Mouse (Mus musculus) gastrocnemius, adult 2 months (tissue): Measurements from ENCODE around the gene Them7. TPM values are rescaled to one million over a fixed set of nuclear protein-coding genes. Genes with fewer than 3 reads are reported as not detected.
A peak's percentile ranks its signal among the peaks of the same experiment; 100 is the strongest.

Experiments used
- DNase-seq: peaks from one replicate; pipeline ENCODE4 v3.0.0; 2022
- H3K27ac ChIP-seq: fragments of 200-600 bp; 2 replicates; pipeline ENCODE4 v1.8.1; 2022; ENCODE audit warnings: mild to moderate bottlenecking
- H3K4me3 ChIP-seq: fragments of 200-600 bp; 2 replicates; pipeline ENCODE4 v1.8.1; 2022; ENCODE audit warnings: mild to moderate bottlenecking, moderate library complexity
- CTCF ChIP-seq: fragments of 200-600 bp; IDR thresholded peaks from 2 replicates; pipeline ENCODE4 v1.8.1; 2022; ENCODE audit warnings: antibody characterized with exemption, mild to moderate bottlenecking, moderate library complexity
- intact Hi-C: fragments of 180-260 bp; cut with DNase I; formaldehyde crosslinking; loops from one replicate; pipeline ENCODE4 v1.15.1; 2025
- total RNA-seq, 2 experiments: library from RNA; stranded (reverse); gene quantifications; 2 replicates each; pipeline ENCODE4 v1.2.3; 2021

The Them7 gene
- total RNA-seq, 2 experiments from 2014 or later = 0.22 TPM; not detected in 1

DNA sequence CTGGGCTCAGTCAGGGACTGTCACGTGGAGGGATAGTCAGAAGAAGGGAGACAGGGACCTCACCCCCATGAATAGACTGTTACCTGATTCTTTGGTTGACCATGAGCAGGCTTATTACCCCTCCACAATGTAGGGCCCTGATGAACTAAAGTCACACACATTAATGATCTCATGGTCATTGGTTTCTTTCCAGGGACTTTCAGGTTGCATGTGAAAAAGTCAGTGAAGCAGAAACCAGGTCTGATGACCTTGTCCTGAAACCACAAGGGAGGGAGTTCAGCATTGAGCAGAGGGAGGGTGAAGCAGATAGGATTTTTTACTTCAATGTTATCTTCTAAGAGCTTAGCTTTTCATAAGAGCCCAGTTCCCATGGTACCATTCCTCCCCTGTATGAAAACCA, 16.5 kb downstream of the Them7 start:
- Histone ChIP-seq H3K4me3 (no peak overlapping the region), H3K27ac (no peak overlapping the region)
- intact Hi-C loops = no loop called here
- no peak for DNase-seq
- no peak for TF ChIP-seq CTCF

DNA sequence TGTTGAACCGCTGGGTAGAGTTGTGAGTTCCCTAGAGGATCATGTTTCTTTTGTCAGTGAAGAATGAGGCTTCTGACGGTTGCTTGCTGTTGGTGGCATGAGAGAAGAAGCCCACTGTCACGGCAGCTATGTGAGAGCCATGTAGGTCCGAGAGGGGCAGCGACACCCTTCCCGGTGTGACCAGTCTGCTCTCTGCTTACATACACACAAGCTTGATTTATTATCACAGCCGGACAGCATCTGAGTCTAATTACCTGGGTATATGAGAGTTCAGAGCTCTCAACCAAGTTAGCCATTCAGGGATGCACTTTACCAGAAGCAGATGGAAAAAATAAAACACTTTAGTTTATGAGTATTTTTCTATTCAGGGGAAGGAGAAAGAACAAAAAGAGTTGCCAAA, 18.8 kb downstream of the Them7 start:
- no peak for TF ChIP-seq CTCF
- intact Hi-C loops = no loop called here
- DNase-seq = no peak
- H3K27ac ChIP-seq = no peak overlapping the region
- no peak overlapping the region for H3K4me3 ChIP-seq

DNA sequence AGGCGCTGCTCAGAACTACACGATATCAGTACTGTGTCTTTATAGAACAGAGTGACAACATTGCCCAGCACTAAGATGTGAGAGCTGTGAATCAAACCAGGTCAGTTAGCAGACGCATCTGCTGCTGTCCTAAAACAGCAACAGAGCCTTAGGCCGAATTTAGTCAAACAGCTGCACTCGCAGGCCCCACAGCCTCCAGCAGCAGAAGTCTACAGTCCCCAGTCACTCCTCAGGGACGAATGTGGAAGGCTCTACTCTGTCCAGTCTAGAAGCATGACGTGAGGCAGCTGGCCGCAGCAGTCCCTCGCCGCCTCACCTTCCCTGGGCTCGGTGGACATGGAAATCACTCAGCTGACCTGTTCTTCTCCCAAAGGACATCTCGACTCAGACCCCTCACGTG, 20.6 kb downstream of the Them7 start:
- TF ChIP-seq CTCF = no peak
- H3K4me3 ChIP-seq = no peak overlapping the region
- intact Hi-C loops = no loop called here
- H3K27ac ChIP-seq = no peak overlapping the region
- DNase-seq = no peak

DNA sequence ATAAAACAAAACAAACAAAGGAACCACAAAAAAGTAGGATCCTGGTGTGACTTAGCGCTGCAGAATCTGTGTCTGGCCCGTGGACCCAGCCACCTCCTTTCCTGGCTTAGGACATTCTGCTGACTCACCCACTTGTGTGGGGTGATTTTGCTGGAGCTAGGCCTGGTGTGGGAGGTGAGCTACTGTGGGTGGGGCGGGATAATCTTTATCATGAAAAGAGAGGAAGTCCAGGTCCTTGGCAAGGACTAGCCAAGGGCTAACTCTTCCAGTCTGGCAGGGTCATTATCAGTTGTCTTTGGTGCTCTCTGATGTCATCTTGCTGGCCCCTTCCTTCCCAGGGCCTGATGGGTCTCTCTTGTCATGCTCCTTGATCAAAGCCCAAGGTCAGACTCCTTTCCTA, 27.9 kb downstream of the Them7 start:
- Histone ChIP-seq H3K4me3 (no peak overlapping the region), H3K27ac (no peak overlapping the region)
- DNase-seq = no peak
- TF ChIP-seq CTCF = no peak
- intact Hi-C loops = no loop called here

DNA sequence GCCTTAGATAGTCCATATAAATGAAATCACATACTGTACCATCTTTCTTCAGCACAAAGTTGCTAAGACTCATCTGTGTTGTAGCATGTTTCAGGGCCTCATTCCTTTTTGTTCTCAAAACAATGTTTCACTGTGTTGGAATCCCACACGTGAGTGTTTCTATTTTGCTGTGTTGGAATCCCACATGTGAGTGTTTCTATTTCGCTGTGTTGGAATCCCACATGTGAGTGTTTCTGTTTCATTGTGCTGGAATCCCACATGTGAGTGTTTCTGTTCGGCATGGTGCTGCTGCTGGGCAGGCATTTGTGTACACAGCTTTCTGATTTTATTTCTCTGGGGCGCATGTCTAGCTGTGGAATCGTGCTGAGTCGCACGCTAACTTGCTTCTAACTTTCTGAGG, 28.7 kb downstream of the Them7 start:
- intact Hi-C loops = no loop called here
- no peak overlapping the region for H3K27ac ChIP-seq

DNA sequence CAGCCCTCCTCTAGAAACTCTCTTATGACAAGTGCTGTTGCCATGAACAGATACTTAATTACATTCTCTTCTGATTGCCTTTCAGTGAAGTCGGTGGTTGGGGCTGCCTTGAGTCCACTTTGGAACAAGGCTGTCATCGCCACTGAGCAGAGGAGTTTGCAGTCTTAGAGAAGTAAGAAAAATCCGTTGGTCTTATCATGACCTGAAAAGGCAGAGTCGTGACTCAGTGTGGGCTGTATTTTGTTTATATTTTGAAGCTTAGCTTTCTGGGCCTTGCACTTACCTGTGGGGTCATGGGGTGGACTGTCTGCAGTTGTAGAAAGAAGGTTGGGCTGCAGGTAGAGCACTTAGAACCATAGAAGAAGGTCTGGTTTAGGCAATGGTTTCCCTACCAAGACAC, 31.3 kb downstream of the Them7 start:
- no peak for TF ChIP-seq CTCF
- no peak for DNase-seq
- no peak overlapping the region for H3K27ac ChIP-seq
- no peak overlapping the region for H3K4me3 ChIP-seq
- intact Hi-C loops = no loop called here

More for the DNA sequence above, 28.7 kb downstream of the Them7 start:
- no peak overlapping the region for H3K4me3 ChIP-seq
- DNase-seq = no peak
- no peak for TF ChIP-seq CTCF

DNA sequence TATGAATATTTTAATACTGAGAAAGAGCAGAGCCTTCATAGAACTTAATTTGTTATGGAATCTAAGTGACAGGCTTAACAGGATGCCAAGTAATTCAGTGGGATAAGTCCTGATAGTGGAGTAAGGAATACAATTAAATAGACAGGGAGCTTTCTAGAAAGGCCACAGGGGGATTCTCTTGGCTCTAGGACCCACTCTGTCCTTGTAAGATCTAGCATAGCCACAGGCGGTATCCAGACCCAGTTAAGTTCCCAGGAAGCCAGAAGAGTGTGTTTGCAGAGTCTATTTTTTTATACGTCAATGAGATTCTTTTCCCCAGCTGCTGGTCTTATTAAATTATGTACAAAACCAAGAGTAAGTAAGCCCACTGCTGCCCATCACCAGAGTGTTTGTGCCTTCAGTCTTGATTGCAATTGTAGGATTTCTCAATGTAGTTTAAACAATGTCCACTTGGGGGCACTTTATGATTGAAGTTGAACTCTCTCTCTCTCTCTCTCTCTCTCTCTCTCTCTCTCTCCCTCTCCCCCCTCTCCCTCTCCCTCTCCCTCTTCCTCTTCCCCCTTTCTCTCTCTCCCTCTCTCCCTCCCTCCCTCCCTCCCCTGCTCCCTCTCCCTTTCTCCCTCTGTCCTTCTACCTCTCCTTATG, 32.4 kb downstream of the Them7 start:
- no peak for DNase-seq
- TF ChIP-seq CTCF = peak; percentile 33
- H3K4me3 ChIP-seq = no peak overlapping the region
- intact Hi-C loops = no loop called here
- H3K27ac ChIP-seq = no peak overlapping the region

DNA sequence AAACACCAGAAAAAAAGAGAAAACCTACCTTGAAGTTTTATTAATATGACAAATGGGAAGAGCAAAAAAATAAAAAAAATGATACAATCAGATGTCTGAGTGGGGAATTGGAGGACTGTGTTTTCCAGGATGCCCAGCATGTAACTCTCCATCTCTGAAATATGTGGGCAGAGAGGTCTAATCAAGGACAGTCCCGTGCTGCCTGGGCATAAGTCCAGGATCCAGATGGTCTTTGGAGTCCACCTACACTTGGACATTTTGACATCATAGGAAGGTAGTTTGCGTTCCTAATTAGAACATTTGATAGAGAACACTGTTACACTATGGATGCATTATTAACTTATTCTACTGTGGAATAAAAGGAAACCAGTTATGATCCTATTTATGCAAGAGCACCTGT, 33.3 kb downstream of the Them7 start:
- TF ChIP-seq CTCF = no peak
- intact Hi-C loops = no loop called here
- Histone ChIP-seq H3K27ac (no peak overlapping the region), H3K4me3 (no peak overlapping the region)
- DNase-seq = no peak

DNA sequence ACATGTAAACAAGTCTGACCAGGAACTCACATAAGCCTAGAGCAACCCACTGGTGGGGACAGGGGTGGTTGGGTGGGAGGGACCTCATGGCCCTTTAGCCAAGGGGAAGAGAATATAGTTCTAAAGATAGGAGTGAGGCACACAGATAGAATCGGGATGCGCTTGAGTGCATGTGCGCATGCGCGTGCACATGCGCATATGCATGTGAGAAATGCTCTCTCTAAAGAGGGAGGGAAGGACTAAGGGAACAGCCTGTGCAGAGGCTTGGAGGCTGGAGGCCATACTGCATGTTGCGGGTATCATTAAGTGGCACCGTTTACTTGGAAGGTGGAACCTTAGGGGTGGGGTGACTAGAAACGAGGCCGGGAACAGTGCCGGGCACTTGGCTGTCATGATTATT, 37.2 kb downstream of the Them7 start:
- H3K27ac ChIP-seq = no peak overlapping the region
- no peak for DNase-seq
- TF ChIP-seq CTCF = no peak
- intact Hi-C loops = no loop called here
- no peak overlapping the region for H3K4me3 ChIP-seq

DNA sequence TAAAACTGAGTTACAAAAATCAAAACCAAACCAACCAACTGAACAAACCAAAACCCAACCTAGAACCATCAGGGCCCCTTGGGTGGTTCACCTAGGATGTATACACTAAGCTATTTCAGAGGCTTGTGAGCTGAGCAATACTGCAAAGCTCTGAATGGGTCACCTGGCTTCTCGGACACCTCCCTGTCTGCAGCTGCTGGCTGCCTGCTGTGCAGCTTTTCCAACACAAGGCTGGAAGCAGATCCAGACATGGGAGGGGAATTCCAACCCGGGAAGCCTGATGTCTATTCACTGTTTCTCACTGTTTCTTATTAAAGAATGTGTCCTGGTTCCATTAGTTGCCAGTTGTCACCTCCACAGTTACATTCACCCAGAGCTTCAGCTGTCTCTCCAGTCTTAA, 39.1 kb downstream of the Them7 start:
- no peak for TF ChIP-seq CTCF
- intact Hi-C loops = no loop called here
- Histone ChIP-seq H3K27ac (no peak overlapping the region), H3K4me3 (no peak overlapping the region)
- no peak for DNase-seq

DNA sequence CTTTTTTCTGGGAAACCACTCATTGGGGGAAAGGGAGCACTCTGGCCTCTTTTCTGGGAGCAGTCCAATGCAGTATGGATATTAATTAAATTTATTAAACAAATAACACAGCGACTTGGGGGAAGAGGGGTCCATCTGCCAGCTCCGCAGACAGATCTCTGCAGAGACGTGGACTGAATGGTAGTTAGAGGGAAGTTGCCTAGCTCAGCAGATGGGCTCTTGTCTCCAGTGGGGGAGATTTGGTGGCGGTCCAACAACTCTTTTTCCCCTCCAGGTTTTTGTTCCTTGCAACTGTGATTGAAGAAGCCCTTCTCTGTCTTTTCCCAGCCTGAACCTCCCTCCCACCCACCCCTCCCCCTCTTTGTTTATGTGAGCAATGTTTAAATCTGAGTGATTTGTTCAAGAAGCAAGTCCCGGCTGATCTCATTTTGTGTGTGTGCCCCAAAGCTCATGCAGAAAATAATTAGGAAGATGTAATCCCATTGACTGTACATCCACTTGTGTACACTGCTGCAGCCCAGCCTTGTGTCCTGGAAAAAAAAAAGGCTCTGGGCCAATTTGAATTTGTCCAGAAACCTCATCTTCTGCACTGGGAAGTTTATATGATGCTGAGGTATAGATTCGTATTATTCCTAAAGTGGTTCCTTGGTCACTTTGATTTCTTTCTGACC, 58.4 kb downstream of the Them7 start:
- H3K27ac ChIP-seq = no peak overlapping the region
- no peak for DNase-seq
- no peak overlapping the region for H3K4me3 ChIP-seq
- TF ChIP-seq CTCF = no peak
- intact Hi-C loops = no loop called here

DNA sequence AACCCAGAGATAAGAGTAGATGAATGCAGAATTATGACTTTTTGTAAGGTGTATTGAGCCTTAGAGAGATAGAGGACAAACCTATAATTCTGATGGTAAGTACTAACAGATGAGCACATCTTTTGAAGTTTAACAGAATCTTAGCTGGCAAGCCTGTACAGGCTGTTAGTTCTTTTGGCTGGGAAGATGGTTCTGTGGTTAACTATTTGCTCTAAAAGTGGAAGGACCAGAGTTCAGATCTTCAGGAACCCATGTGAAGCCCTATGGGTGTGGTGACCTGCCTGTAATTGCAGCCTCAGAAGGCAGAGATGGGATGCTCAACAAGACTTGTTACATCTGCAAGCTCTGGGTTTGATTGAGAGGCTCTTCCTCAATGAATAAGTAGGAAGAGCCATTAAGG, 59.7 kb downstream of the Them7 start:
- TF ChIP-seq CTCF = no peak
- no peak for DNase-seq
- H3K27ac ChIP-seq = no peak overlapping the region
- intact Hi-C loops = no loop called here
- no peak overlapping the region for H3K4me3 ChIP-seq

DNA sequence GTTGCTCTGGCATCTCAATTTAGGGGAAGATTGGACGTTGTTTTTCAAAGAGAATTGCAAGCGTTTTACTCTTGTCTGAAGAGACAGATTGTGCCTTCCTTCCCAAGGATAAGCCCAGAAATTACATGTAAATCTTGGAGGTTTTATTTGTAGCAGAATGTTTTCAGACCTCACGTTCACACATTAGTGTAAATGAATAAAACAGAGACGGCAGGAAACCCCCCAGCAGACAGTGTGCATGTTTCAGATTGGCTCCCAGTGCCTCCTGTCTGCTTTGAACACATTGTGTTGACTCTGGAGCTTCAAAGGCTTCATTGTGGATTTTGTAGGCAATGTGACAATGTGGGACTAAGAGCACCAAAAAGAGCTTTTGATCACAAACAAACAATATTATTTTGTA, 60.7 kb downstream of the Them7 start:
- TF ChIP-seq CTCF = no peak
- intact Hi-C loops = no loop called here

DNA sequence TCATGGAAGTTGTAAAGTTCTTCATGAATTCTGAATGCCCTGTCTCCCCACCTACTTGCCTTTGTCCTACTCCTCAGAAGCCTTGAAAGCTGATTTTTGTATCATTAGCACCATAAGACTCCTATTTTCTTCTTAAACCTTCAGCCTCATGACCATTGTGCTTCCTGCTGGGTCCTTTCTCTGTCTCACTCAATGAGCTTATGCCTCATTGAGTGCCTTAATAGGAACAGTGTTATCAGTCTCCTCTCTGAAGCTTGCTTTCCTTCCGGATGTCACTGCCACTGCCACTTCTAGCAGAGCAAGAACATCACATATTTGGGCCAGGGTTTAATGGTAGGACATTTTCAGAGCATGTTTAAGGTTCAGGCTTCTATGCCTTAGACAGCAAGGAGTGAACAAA, 71.7 kb downstream of the Them7 start:
- no peak for TF ChIP-seq CTCF

More for the DNA sequence above, 60.7 kb downstream of the Them7 start:
- Histone ChIP-seq H3K4me3 (no peak overlapping the region), H3K27ac (no peak overlapping the region)
- no peak for DNase-seq

More for the DNA sequence above, 71.7 kb downstream of the Them7 start:
- Histone ChIP-seq H3K27ac (no peak overlapping the region), H3K4me3 (no peak overlapping the region)
- no peak for DNase-seq
- intact Hi-C loops = no loop called here
